Mouse (Mus musculus) megakaryocyte-erythroid progenitor cell, adult 5-6 weeks (primary cell): ENCODE measurements around the gene Fbxw18. TPM values are rescaled to one million over a fixed set of nuclear protein-coding genes. Genes with fewer than 3 reads are reported as not detected.
"Not testable (repeated sequence)": the region's sequence is repeated elsewhere in the genome, so short reads cannot be mapped to it uniquely, and the experiment has no call there.

Experiments used
- ATAC-seq: replicated peaks from 2 replicates; pipeline ENCODE4 v1.8.0; 2016; ENCODE audit warnings: mild to moderate bottlenecking, inconsistent platforms; ENCODE audit not compliant: severe bottlenecking, poor library complexity, low FRiP score, low TSS enrichment
- total RNA-seq, 2 experiments: library from RNA; stranded (forward) in 1 of 2; stranded (reverse) in 1 of 2; fragments of 200-1000, 215-1000 nt in 1 of 2; fragments of >200 nt in 1 of 2; fragmentation: Nextera tagmentation in 1 of 2; gene quantifications; 2 replicates each; pipeline ENCODE4 v1.2.3; 2014 to 2017

The Fbxw18 gene
- total RNA-seq (2014; fragmentation: Nextera tagmentation) (not detected in 2 replicates), total RNA-seq (2017) (not detected in 2 replicates)

- not testable (repeated sequence) for ATAC-seq
These were observed at the start of gene Fbxw18 for GRCm38 (mm10) chr9:109702600-109702999. TSS of gene Fbxw18 (minus strand) at chr9:109702700.

GRCm38 (mm10) chr9:109745989-109746388, 43.5 kb upstream of the Fbxw18 start, which contains the start of gene Fbxw26:
TSS of gene Fbxw26 (minus strand) at chr9:109746089.
- not testable (repeated sequence) for ATAC-seq

- ATAC-seq: peak; percentile 87; the same call in 1 of the 2 replicates
These were observed 17.2 kb downstream of the Fbxw18 start for GRCm38 (mm10) chr9:109685299-109685698.

GRCm38 (mm10) chr9:109664552-109664951, 37.9 kb downstream of the Fbxw18 start, which contains the start of gene Fbxw25:
TSS of gene Fbxw25 (minus strand) at chr9:109664652.
- ATAC-seq: not testable (repeated sequence)

Other genes starting within 250 kb of the Fbxw18 start
- gene Fbxw19, start 206.8 kb downstream of the Fbxw18 start, total RNA-seq (2014; fragmentation: Nextera tagmentation): not detected in 2 replicates
- gene Fbxw19, start 206.8 kb downstream of the Fbxw18 start, total RNA-seq (2017): not detected in 2 replicates
- gene Fbxw15, start 134.4 kb downstream of the Fbxw18 start, total RNA-seq (2014; fragmentation: Nextera tagmentation): not detected in 2 replicates
- not detected in 2 replicates for gene Fbxw15, start 134.4 kb downstream of the Fbxw18 start, total RNA-seq (2017)
- not detected in 2 replicates for gene Fbxw24, start 76.6 kb downstream of the Fbxw18 start, total RNA-seq (2014; fragmentation: Nextera tagmentation)
- gene Fbxw24, start 76.6 kb downstream of the Fbxw18 start, total RNA-seq (2017): not detected in 2 replicates
- not detected in 2 replicates for gene Fbxw25, start 38.0 kb downstream of the Fbxw18 start, total RNA-seq (2014; fragmentation: Nextera tagmentation)
- gene Fbxw25, start 38.0 kb downstream of the Fbxw18 start, total RNA-seq (2017): not detected in 2 replicates
- not detected in 2 replicates for gene Fbxw26, start 43.4 kb upstream of the Fbxw18 start, total RNA-seq (2014; fragmentation: Nextera tagmentation)
- gene Fbxw26, start 43.4 kb upstream of the Fbxw18 start, total RNA-seq (2017): not detected in 2 replicates
- gene Fbxw27, start 88.0 kb upstream of the Fbxw18 start, total RNA-seq (2014; fragmentation: Nextera tagmentation): not detected in 2 replicates
- gene Fbxw27, start 88.0 kb upstream of the Fbxw18 start, total RNA-seq (2017): not detected in 2 replicates
- not detected in 2 replicates for gene Spink8, start 109.6 kb upstream of the Fbxw18 start, total RNA-seq (2014; fragmentation: Nextera tagmentation)
- gene Spink8, start 109.6 kb upstream of the Fbxw18 start, total RNA-seq (2017): not detected in 2 replicates
- 32.9 and 61.1 TPM in 2 replicates for gene Nme6, start 130.0 kb upstream of the Fbxw18 start, total RNA-seq (2014; fragmentation: Nextera tagmentation)
- 27.6 and 47.6 TPM in 2 replicates for gene Nme6, start 130.0 kb upstream of the Fbxw18 start, total RNA-seq (2017)
- gene Camp, start 146.9 kb upstream of the Fbxw18 start, total RNA-seq (2014; fragmentation: Nextera tagmentation): 306 TPM in 1 of 2 replicates, not detected in the other
- gene Camp, start 146.9 kb upstream of the Fbxw18 start, total RNA-seq (2017): 9.3 and 29.3 TPM in 2 replicates
- gene Cdc25a, start 172.9 kb upstream of the Fbxw18 start, total RNA-seq (2014; fragmentation: Nextera tagmentation): 58.2 and 61.3 TPM in 2 replicates
- 46.7 and 58.8 TPM in 2 replicates for gene Cdc25a, start 172.9 kb upstream of the Fbxw18 start, total RNA-seq (2017)
- gene Map4, start 228.8 kb upstream of the Fbxw18 start, total RNA-seq (2014; fragmentation: Nextera tagmentation): 12.9 and 14.3 TPM in 2 replicates
- 7.8 and 12.8 TPM in 2 replicates for gene Map4, start 228.8 kb upstream of the Fbxw18 start, total RNA-seq (2017)